Mouse (Mus musculus) activated CD4-positive, CD25-positive, alpha-beta regulatory T cell, adult 4 months (primary cell): ENCODE measurements around the gene Mylip. TPM values are rescaled to one million over a fixed set of nuclear protein-coding genes. Genes with fewer than 3 reads are reported as not detected.

ENCODE experiments used
- ATAC-seq: one replicate; pipeline ENCODE4 v1.8.0; 2017
- polyA plus RNA-seq, 2 experiments: library from polyadenylated mRNA; unstranded; fragments of 100-300 nt; shearing (Covaris generic); gene quantifications; one replicate each; pipeline ENCODE4 v1.2.1; 2017

Mylip gene
- polyA plus RNA-seq, 2 experiments from 2014 or later: 15.5 to 18.3 TPM

DNA sequence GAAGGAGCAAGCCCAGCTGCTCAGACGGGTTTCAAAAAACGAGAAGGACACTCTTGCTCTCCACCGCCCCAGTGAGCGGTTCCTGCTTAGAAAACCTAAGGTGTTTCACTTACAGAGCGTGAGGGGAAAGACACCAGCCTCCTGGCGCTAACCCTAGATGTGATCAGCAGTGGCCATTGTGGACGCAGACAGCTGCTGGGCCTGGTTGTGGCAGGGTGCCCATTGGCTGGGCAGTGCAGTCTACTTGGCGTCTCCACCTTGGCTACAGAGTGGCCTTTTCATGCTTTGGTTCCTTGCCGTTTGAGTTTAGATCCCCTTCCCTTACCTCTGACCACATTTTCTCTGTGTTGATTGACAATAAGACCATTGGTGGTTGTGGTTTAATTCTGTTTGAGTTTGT is 47.6 kb downstream of the Mylip start:
- no peak for ATAC-seq

DNA sequence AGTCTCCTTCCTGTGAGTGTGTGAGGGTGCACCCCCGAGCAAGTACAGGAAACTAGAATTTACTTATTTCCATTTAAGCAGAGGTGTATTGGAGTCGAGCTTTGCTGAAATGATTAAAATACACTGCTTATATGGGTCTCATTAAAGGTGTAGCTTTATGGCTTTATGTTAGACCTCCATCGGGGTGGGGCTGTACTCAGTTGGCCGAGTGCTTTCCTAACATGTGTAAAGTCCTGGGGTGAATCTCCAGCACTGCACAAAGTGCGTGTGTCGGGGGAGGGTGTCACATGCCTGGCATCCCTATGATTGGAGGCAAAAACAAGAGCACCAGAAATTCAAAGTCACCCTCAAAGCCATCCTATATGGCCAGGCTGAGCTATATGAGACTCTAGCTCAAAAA is 49.3 kb downstream of the Mylip start:
- no peak for ATAC-seq

DNA sequence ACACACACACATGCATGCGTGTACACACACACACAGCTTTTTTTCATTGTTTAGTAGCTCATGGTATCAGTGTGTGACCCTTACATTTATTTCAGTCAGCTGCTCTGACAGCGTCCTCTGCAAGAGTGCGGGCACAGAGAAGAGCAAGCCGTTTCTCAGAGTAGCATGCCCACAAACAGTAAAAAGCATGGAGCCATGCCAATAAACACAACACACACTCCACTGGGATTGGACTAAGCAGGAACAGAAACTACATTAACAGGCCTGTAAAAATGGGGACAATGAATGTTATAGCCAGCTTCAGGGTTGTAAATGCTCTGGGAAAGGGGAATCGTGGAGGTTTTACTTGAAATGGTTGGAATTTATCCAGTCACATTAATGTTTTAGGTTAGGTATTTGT is 50.7 kb downstream of the Mylip start:
- no peak for ATAC-seq

DNA sequence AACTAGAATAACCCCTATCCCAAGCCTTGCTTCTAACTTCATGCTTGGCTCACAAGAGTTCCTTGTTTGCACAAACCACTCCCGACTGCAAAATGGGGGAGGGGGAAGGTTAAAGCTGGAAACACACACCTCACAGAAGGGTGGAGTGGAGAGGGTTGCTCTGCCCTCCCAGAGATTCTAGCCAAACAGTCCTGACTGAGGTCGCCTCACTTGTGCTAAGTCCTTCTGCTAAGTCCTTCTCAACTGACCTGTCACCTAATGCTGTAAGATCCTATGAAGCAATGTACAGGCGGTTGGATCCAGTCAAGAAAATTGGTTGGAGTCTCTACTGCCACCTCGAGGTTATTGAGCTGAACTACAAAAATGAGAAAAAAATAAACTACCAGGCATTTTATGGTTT is 52.9 kb downstream of the Mylip start:
- no peak for ATAC-seq

DNA sequence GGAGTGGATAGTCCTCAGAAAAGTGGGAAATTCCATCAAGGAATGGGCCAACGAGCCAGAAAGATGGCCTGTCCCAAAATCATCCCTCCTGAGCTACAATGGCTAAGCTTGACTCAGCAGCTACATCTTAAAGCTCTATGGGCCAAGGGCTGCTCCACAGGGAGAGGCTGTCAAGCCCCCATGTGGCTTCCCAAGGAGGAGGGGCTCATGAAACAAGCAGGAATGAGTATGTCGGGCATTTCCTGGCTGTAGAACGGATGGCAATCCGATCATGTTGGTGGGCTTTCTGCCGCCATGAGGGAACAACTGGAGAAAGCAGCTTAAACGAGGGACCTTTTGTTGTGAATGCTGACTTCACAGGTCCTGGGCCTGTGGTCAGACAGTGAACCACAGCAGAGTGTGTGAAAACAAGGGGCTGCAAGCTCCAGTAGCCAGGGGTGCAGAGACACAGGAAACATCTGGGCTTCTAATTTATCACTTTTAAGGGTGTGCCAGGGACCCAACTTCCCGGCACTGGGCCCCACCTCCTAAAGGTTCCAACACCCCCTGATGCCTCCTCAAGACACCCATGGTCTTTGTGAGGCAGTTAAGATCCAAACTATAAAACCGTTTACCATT is 53.5 kb downstream of the Mylip start:
- ATAC-seq: peak; percentile 59

DNA sequence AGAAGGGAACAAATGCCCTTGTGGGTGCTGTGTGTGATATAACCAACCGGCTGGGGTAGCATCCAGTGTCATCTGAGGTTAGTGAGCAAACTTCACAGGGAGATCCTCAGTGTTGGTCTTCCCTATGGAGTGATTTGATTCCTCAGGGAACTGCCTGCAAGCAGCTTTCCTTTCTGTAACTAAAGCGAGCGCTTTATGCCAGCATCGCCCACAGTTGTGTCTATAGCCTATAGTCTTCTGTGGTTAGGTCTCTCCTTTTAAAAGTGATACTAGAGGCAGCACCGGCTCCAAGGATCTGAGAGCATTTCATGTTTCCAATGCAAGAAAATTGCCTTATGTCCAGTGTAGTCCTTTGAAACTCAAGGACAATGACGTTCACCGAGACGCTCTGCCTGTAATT is 54.7 kb downstream of the Mylip start:
- ATAC-seq: no peak

DNA sequence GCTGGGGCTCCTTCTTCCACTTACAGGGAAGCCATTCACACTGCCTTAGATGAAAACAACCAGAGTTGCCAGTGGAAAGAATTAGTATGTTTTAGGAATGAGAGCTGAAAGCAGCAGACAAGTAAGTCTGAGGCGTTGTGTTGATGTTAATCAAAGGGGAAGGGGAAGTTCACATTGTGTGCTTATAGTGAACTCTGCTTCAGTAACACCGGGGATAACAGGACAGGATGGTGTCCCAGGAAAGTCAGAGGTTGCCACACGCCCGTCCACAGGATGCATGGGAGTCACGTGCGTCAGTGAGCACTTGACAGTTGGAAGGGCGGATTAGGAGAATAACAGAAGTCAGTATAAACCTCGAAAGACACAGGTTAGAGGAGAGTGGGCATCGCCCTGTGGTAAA is 55.1 kb downstream of the Mylip start:
- no peak for ATAC-seq

DNA sequence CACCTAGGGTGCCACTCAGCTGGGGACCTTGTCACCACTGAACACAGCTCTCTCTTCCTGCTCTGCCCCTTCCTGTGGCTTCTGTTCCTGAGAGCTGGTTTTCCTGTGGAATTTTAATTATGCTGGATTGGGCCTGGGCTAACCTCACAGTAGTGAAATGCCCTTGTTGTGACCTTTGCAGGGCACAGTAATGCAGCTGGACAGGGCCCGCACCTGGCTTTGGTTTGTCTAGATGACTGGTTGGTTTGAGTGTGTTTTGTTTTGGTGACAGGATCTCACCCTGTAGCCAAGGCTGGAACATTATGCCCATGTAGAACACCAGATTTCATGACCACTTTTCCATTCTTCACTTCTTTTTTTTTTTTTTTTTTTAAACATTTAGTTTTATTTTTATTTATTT is 57.1 kb downstream of the Mylip start:
- ATAC-seq: no peak

DNA sequence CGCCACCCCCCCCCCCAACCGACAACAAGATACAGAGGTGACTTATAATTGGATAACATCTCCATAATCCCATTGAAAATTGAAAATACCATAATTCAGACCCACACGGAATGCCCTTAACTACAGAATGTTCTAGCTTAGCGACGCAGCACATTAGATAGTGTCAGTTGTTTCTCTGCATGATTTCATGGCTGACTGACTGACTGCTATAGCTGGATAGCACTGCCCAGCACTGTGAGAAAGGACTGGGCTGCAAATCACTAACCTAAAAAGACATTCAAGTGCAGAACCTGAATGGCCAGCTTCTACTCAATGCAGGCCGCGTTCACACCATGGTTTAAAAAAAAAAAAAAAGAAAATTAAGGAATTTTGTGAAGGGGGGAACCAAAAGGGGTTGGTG is 62.9 kb downstream of the Mylip start:
- no peak for ATAC-seq

DNA sequence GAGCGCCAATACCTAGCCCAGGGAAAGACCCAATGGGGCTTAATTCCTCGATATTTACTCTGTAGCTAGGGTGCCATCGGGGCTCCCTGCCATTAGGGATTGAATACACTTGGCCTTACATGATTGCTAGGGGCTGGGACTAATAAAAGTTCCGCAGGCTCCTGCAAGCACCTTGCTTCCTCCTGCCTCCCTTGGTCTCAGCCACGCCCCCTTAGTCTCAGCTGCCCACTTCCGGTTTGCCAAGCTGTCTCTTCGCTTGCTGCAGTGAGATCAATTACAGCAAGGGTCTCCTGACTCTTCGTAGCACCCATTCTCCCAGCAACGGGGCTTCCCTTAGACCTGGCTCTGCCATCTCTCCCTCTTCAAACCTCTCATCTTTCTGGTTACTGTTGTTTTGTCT is 63.5 kb downstream of the Mylip start:
- no peak for ATAC-seq

DNA sequence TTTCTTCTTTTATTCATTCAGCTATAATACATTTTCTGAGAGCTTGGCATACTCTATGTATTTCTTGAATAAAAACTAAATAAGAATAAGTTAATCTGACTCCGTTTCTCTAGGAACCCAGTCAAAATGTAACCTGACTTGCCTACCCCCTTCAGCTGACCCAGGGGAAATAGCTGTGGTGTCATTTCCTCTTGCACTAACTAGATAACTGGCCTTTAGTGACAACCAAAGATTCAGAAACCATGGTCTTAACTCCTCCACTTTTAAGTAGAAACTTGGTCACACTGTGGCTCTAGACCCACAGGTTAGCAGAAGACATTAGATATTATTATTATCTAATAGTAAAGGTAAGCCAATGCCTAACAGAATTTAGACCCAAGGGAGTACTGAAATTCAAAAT is 64.5 kb downstream of the Mylip start:
- no peak for ATAC-seq

DNA sequence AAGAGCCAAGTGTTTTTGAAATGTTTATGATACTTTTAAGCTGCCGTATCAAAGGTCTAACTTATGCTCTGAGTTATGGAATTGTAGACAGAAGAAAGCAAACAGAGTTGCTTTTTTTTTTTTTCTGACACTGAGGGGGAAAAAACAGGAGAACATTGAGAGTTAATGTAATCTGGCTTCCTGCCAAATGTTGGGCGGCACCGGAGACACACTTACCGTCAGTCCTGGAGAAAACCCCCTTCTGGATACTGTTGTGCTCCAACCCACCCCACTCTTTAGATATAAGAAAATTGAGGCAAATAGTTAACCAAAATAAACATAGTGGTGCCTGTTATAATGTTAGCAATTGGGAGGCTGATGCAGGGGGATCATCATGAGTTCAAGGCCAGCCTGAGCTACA is 65.1 kb downstream of the Mylip start:
- ATAC-seq: no peak

DNA sequence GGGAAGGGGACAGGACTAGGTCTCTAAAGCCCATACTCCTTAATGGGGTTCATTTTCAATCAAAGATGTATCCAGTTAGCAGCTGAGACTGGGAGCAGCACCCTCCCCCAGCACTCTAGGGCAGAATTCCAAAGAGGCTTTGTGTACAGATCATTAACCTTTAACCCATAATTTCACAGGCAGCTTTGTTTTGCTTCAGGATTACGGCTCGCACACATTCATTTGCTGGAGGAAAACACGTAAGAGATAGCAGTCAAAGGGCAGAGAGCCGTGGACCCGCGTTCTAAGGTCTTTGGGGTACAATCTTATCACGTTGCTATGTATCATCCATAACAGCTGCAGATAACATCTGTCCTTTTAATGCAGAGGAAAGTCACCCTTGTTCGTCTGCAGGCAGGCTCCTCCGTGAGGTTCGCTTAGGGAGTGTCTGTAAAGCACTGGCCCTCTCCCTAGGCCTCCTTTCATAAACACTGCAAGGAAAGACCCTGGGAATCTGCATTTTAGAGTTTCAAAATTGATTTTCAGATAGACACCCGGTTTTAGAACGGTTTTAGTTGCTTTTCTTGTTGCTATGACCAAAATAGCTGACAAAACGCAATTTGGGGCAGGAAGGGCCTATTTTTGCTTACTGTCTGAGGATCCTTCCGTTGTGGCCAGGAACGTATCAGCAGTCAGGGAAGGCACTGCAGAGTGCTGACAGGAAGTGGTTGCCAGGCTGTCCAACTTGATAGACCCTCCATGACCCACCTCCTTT is 65.7 kb downstream of the Mylip start:
- ATAC-seq: peak; percentile 88

DNA sequence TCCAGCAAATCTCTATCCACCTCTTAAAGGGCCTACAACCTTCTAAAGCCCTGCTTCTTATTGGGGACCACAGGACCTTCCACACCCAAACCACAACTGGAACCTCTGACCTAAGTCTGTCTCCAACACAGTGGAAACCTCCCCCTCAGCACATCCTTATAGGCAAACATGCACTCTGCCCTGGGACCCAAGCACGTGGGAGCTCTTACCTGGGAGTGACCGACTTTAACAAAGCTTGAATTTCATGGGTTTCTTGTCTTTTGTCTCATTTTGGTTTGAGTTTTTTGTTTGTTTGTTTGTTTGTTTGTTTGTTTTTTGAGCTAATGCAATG is 66.3 kb downstream of the Mylip start:
- no peak for ATAC-seq

DNA sequence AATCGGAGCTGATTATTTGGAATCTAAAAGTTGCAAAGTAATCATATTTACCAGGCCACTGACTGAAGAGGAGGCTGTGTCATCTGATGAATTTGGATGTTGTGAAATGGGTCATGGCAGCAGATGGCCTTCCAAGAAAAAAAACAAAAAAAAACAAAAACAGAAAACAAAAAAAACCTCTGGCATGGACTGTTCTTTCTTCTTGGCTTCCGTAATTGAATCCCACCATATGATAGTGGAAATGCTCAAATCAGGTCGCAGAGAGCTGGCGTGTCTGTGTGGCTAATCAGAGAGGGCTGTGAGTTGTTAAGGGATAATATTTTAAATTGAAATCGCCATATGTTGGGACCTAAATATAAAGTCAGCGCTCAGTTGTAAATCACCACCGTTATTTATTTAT is 67.9 kb downstream of the Mylip start:
- no peak for ATAC-seq

DNA sequence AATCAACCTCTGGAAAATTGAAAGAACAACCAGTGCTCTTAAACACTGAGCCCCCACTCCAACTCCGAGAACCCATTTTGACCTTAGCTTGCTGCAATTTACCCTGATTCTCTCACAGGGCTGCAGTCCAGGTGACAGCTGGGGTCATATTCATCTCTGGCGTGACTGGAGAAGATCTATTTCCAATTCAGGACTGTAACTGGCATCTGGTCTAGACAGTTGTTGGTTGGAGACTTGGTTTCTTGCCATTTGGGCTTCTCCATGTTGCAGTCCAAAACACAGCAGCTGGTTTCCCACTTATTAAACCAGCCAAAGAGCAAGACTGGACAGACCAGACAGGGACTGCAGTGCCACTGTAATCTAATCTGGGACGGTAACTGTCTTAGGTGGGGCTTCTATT is 70.6 kb downstream of the Mylip start:
- no peak for ATAC-seq

DNA sequence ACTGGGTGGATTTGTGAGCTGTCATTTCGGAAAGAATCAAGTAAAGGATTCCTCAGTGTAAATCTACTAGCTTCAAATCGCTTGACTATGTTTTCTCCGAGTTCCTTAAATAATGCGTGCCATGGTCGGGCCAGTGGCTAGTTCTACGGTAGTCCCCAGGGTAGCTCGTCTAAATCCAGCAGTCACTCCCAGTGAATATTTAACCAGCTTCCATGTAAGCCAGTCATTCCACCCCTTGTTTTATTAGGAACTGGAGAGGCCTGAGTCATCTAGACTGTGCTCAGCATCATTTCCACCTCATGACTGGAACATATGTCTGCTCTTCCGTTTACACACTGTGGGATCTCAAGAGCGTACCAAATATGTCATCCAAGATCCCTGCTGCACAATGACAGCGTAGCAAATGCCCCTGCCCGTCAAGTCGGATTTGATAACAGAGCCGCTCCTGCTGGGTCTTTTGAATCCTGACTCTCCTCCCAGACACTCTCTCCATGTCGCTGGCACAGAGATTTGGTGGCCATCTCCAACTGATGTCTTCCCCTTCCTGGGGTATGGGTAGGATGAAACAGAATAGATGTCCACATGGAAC is 71.9 kb downstream of the Mylip start:
- no peak for ATAC-seq

Other genes with a start within 250 kb of the Mylip start
- not detected for gene Gmpr, start 117.7 kb downstream of the Mylip start, polyA plus RNA-seq